Comparison of ENCODE assay signal across 11 mouse cellular contexts in the genomic region with DNA sequence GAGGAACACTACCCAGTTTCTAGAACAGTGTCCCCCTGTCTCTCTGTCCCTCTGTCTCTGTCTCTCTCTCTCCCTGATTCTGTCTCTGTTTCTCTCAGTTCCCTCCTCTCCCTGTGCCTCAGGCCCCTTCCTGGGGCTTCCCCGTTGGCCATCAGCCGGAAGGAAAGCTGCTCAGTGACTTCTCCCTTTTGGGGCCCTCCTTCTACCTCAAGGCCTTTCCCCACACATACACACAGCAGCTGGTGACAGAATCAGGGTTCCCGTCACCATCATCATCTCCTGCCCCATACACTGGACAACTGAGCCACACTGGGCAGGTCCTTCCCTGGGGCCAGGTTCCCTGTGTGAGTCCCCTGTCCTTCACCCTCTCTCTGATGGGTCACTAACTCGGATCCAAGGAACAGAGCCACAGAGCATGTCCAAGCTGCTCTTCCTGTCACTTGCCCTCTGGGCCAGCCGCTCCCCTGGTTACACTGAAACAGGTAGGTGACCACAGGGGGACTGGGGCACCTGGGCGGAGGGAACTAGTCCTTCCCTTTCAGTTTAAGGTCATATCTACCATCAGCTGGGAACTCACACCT. TPM values are rescaled to one million over a fixed set of nuclear protein-coding genes. Genes with fewer than 3 reads are reported as not detected.
DNase-seq lines count a peak whose midpoint lies in the region; ATAC-seq and TF ChIP-seq lines count a peak whose summit lies in the region.
"Had no signal": no experiment of that assay in that cellular context is flagged by ENCODE, and none has a peak within 500 bp of the region (broad histone marks: within the 10 kb centered on the region; RNA-seq: fewer than 3 reads in every experiment).

Ebi3 (plus strand) TSS at position 194 of the 581 bp plus-strand sequence.

- no peak within 1 kb of the TSS for H3K9ac ChIP-seq in forebrain, embryonic 11.5 days (ENCODE audit: low read length)
- H3K9ac ChIP-seq in forebrain, embryonic 12.5 days, result no peak within 1 kb of the TSS
- no peak within 1 kb of the TSS for H3K9ac ChIP-seq in liver, embryonic 15.5 days
- H3K9ac ChIP-seq: limb, embryonic 15.5 days had no signal

- H3K4me3 ChIP-seq in forebrain, embryonic 11.5 days (ENCODE audit: low read depth, low read length), result no peak within 1 kb of the TSS
- no peak within 1 kb of the TSS for H3K4me3 ChIP-seq in forebrain, embryonic 12.5 days (replicated peaks)
- no peak within 1 kb of the TSS for H3K4me3 ChIP-seq in thymus, adult 2 months (ENCODE audit: control insufficient read depth, insufficient read depth, low read length)
- peak within 1 kb of the TSS; percentile 17 for H3K4me3 ChIP-seq in liver, embryonic 15.5 days (replicated peaks)
- H3K4me3 ChIP-seq: limb, embryonic 15.5 days had no signal

- ATAC-seq in forebrain, embryonic 11.5 days (replicated peaks; ENCODE audit: low FRiP score), result no peak
- ATAC-seq in forebrain, embryonic 12.5 days (ENCODE audit: low FRiP score), result no peak
- ATAC-seq in liver, embryonic 15.5 days (ENCODE audit: insufficient read depth), result no peak

- H3K4me2 ChIP-seq in forebrain, embryonic 11.5 days (ENCODE audit: low read depth, low read length, severe bottlenecking), result no peak within 1 kb of the TSS
- no peak within 1 kb of the TSS for H3K4me2 ChIP-seq in forebrain, embryonic 12.5 days
- H3K4me2 ChIP-seq in liver, embryonic 15.5 days, result peak within 1 kb of the TSS; percentile 23
- H3K4me2 ChIP-seq: limb, embryonic 15.5 days had no signal

- H3K36me3 ChIP-seq in forebrain, embryonic 11.5 days (ENCODE audit: control insufficient read depth, insufficient read depth, low read length), result no peaks in the 10 kb centered on the region
- no peaks in the 10 kb centered on the region for H3K36me3 ChIP-seq in forebrain, embryonic 12.5 days (replicated peaks)
- H3K36me3 ChIP-seq in thymus, adult 2 months (ENCODE audit: control insufficient read depth, insufficient read depth, low read length), result no peaks in the 10 kb centered on the region
- no peaks in the 10 kb centered on the region for H3K36me3 ChIP-seq in liver, embryonic 15.5 days (replicated peaks)
- H3K36me3 ChIP-seq: limb, embryonic 15.5 days had no signal

- TF ChIP-seq CTCF in thymus, adult 2 months (IDR thresholded peaks at IDR 0.05; ENCODE audit: borderline replicate concordance, control insufficient read depth, extremely low read depth, insufficient read depth, low read length, poor library complexity), result no peak

- no peaks in the 10 kb centered on the region for H3K27me3 ChIP-seq in forebrain, embryonic 11.5 days (ENCODE audit: control insufficient read depth, insufficient read depth, low read length)
- H3K27me3 ChIP-seq in forebrain, embryonic 12.5 days, result peaks cover 41% of the 10 kb centered on the region
- no peaks in the 10 kb centered on the region for H3K27me3 ChIP-seq in thymus, adult 2 months (ENCODE audit: control insufficient read depth, insufficient read depth, low read length)
- peaks cover 8% of the 10 kb centered on the region; the same call in 1 of the 2 replicates for H3K27me3 ChIP-seq in liver, embryonic 15.5 days

- no peaks in the 10 kb centered on the region for H3K9me3 ChIP-seq in forebrain, embryonic 11.5 days (ENCODE audit: control insufficient read depth, low read length)
- H3K9me3 ChIP-seq in forebrain, embryonic 12.5 days, result no peaks in the 10 kb centered on the region
- H3K9me3 ChIP-seq in liver, embryonic 15.5 days (replicated peaks), result no peaks in the 10 kb centered on the region
- H3K9me3 ChIP-seq: limb, embryonic 15.5 days had no signal

- TF ChIP-seq POLR2A in thymus, adult 2 months (IDR thresholded peaks at IDR 0.05; ENCODE audit: control insufficient read depth, extremely low read depth, insufficient read depth, low read length, poor library complexity), result no peak

- 81% methylated on average over 6 of the region's 6 CpGs for WGBS in forebrain, embryonic 11.5 days
- WGBS in forebrain, embryonic 12.5 days, result 77% methylated on average over 6 of the region's 6 CpGs
- 46% methylated on average over 6 of the region's 6 CpGs for WGBS in thymus, adult 2 months
- 34% methylated on average over 6 of the region's 6 CpGs for WGBS in liver, embryonic 15.5 days (ENCODE audit: insufficient replicate concordance)

- H3K27ac ChIP-seq in forebrain, embryonic 11.5 days (ENCODE audit: low read depth, low read length), result no peak within 1 kb of the TSS
- no peak within 1 kb of the TSS for H3K27ac ChIP-seq in forebrain, embryonic 12.5 days
- H3K27ac ChIP-seq in thymus, adult 2 months (ENCODE audit: control insufficient read depth, insufficient read depth, low read length), result no peak within 1 kb of the TSS
- peak within 1 kb of the TSS; percentile 54; the same call in 1 of the 2 replicates for H3K27ac ChIP-seq in liver, embryonic 15.5 days (replicated peaks)
- H3K27ac ChIP-seq: limb, embryonic 15.5 days had no signal

- DNase-seq in forebrain, embryonic 11.5 days (ENCODE audit: low spot score), result peak; percentile 42
- DNase-seq in thymus, adult 2 months, result no peak
- no peak for DNase-seq in thymus, postnatal 14 days
- DNase-seq in right cerebral cortex, adult 18-20 months, result no peak
- no peak for DNase-seq in left cerebral cortex, adult 9 months (ENCODE audit: low spot score in 2 of 2)
- DNase-seq in right cerebral cortex, postnatal 4 days, result no peak
- DNase-seq: adrenal gland, adult 8-10 months; heart, postnatal 10 days had no signal

- peaks cover 2% of the 10 kb centered on the region; the same call in 1 of the 2 replicates for H3K4me1 ChIP-seq in forebrain, embryonic 11.5 days (replicated peaks; ENCODE audit: control insufficient read depth, insufficient read depth, low read length)
- peaks cover 15% of the 10 kb centered on the region for H3K4me1 ChIP-seq in forebrain, embryonic 12.5 days
- H3K4me1 ChIP-seq in thymus, adult 2 months (replicated peaks; ENCODE audit: control insufficient read depth, insufficient read depth, low read length), result no peaks in the 10 kb centered on the region
- H3K4me1 ChIP-seq in liver, embryonic 15.5 days (replicated peaks), result peaks cover 24% of the 10 kb centered on the region

RNA-seq across cellular contexts. Expression of gene Ebi3, which starts in this region (rescaled TPM):
- 2.0 and 2.1 TPM in 2 replicates for polyA plus RNA-seq in forebrain, embryonic 11.5 days (2014; fragmentation: Nextera tagmentation; extraction: Ambion mirVana)
- 2.3 TPM in 2 replicates for polyA plus RNA-seq in forebrain, embryonic 12.5 days (2016; fragmentation: Nextera tagmentation; extraction: Ambion mirVana)
- 24.5 and 25.9 TPM in 2 replicates for polyA plus RNA-seq in thymus, adult 2 months (2012; rRNA removed)
- polyA plus RNA-seq in liver, embryonic 15.5 days (2015; fragmentation: Nextera tagmentation; extraction: Ambion mirVana), result 9.2 and 10.0 TPM in 2 replicates
